Mouse (Mus musculus) induced T-regulatory cell, adult 2 months (primary cell): ENCODE results near the gene Slf1.
"Not testable (repeated sequence)": the region's sequence is repeated elsewhere in the genome, so short reads cannot be mapped to it uniquely, and the experiment has no call there.

Experiments used
- DNase-seq: peaks from one replicate; pipeline ENCODE4 v3.0.0-alpha.2; 2012; ENCODE audit warnings: low read depth

The Slf1 gene

DNA sequence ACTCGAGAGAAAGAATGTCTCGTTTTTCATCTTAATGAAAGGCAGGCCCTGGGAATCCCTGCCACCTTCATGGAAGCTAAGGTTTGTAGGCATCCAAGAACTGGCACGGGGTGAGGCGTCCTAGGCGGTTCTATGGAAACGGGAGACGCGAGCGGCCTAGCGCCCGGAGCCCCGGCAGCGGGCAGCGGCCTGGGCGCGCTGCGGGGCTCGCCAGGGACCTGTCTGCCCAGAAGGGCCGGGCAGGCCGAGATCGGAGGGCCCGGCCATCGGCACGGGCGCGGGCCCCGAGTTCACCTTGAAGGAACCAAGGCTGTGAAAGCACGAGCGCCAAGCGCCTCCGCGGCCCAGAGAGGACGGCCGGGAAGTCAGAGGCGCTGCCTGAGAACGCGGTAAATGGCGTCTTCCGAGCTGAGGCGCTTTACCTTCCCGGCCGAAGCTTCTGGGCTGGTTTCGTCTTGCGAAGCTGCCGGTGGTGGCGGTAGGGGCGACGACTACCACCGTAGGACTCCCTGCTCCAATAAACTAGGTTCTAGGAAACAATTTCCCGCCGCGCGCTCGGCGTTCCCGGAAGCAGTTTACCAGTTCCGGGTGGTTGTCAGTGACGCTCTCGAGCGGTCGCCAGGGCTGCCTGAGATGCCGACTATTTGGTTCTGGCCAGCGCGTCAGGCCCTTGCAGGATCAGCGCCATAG lies at the start of gene Slf1, which contains the start of gene 2210408I21Rik:
Gene Slf1, minus strand, starts transcription at position 543 of the 690 bp plus-strand sequence.
Gene 2210408I21Rik, plus strand, starts transcription at position 610 of the 690 bp plus-strand sequence.
- peak; percentile 89 for DNase-seq

DNA sequence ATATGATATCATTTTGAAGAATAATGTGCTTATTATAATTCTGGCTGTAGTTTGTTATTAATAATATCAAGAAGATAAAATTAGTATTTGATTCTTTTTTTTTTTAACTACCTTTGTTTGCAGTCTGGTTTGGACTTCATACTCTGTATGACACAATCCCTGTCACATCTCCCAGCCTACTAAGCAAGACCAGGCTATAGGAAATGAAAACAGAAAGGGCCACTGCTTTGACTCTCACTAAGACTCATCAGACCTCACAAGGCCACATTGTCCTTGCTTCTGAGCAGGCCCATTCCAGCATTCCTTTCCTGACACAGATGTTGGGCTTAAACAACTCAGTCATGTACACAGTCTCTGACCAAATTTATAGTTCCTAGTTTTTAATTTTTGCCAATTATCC lies 42.7 kb upstream of the Slf1 start:
- no peak for DNase-seq

DNA sequence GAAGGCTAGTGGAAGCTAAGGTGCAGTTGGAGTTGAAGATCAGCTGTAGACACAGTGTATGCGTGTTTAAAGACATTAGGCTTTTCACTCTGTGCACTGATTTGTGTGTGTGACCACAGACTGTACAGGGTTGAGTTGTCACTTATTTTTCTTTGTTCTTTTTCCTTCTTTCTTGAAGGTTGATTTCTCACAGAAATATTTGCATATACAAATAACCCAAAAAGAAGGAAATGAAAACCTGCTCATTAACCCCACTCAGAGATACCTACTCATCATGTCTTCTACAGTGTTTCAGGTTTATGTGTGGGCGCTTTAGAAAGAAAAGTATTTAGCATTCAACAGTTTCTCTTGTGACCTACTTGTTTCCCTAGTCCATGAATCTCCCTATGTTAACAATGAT lies 5.6 kb upstream of the Slf1 start:
- DNase-seq, result no peak

DNA sequence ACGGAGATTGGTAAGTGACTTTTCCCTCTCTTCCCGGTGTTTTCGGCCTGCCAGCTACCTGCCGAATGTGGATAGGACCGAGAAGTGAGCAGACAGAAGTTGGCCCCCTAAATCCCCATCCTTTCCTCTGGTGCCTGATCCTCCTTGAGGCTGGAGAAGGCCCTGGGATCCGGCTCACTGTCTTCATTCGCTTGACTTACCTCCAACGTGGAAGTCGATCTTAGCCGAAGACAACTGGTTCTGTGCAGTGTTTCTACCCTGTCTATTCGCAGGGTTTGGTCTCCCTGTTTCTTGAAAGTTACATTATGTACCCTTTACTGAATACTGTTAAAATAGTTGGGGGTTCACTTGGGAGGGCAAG lies 328 bp upstream of the Slf1 start:
- no peak for DNase-seq

DNA sequence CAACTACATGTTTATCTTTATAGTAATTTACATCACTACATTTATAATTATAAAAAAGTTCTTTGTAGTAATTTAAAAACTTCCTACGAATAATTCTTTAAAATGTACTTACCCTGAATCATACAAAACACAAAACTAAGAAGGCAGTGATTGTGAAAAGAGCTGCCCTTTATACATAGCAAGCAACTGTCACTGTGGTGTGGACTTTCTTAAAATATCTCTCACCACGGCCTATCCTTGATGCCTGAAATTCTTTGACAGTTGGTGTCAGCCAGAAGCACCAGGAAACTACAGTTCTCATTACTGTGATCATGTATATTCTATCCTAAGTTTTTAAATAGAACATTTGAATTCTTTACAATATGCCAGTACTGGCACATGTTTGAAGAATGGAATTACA lies 4.1 kb downstream of the Slf1 start:
- DNase-seq, result no peak

DNA sequence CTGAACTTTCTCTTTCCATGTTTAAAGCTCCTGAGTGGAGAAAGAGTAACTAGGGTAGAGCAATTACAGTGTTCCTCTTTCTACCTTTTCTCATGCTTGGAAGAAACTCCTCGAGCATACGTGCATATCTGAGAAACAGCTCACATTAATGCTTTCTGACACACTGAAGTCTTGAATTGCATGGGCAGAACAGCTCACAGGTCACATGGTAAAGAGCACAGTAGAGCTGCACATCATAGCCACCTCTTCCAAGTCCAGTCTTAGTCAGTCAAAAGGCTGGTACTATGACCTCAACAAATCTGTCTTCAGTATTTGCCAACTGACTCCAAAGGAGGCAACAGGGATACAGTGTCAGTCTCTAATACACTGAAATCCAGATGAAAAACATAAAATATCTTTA lies 7.0 kb downstream of the Slf1 start:
- no peak for DNase-seq

DNA sequence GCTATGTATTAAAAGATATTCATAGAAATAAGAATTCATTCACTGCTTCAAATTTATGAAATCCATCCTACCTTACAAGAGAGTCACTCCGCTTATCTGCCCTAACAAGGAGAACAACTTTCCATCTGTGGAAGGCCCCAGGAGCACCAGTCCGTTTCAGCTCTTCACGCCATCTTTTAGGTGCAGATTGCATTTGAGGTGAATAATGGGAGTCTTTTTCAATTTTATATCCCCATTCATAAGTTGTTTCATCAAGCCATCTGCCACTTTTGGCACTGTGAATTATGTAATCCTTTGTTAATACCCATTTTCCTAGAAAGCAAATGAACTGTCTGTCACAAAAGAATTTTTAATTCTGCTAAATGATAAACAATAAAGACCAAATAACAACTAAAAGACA lies 10.1 kb downstream of the Slf1 start:
- no peak for DNase-seq

DNA sequence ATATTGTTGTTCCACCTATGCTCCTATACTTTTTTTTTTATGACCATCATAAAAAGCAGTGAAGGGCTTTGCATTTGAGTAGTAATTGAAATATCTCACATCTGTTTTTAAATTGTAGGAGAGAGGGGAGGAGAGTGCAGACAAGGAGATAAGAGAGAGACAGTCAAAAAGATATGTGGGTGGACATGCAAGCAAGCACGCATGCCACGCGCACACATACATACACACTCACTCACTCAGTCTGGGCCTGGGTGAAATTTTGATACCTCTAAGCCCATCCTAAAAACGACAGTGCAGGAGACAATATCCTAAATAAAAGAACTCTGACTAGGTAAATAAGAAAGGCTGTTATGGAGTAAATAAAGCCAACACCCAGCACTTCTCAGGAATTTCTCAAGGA lies 16.6 kb downstream of the Slf1 start:
- no peak for DNase-seq

DNA sequence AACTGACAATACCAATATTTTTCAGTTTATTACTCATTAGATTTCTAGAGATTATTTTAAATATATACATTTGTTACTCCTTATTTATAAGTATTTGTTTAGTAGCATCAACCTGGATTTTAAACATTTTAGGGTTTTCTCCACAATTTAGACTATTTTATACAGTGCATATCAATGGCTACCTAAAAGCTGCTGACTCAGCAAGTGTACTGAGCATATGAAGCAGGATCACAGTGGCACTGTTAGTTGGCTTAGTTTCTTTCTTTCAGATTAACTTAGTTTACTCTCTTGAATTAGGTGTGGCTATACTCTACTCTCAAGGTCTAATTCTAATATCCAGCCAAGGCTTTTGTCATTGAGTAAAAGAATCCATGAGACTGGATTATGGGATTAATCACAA lies 27.5 kb downstream of the Slf1 start:
- DNase-seq, result no peak

DNA sequence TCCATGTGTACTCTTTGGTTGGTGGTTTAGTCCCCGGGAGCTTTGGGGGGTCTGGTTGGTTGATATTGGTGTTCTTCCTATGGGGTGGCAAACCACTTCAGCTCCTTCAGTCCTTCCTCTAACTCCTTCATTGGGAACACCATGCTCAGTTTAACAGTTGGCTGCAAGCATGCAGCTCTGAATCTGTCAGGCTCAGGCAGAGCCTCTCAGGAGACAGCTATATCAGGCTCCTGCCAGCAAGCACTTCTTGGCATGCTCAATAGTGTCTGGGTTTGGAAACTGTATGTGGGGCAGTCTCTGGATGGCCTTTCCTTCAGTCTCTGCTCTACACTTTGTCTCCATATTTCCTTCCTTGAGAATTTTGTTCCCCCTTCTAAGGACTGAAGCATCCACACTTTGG lies 42.4 kb downstream of the Slf1 start:
- not testable (repeated sequence) for DNase-seq

DNA sequence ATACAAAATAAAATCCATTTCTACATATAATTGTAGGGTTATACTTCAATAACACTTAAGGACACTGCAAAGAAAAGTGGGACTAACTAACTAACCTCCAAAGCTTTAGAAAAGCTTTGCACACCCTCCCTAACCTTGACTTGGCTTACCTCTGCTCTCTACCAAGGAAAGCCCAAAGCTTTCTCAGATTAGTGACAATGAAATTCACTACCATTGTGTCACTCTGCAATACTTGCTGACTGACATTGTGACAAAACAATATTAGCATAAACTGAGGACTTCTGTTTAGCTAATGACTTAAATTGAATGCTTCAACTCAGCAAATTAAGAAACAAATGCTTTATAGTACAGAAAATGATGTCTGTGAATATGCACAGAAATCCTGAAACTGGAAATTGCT lies 63.2 kb downstream of the Slf1 start:
- DNase-seq, result no peak

DNA sequence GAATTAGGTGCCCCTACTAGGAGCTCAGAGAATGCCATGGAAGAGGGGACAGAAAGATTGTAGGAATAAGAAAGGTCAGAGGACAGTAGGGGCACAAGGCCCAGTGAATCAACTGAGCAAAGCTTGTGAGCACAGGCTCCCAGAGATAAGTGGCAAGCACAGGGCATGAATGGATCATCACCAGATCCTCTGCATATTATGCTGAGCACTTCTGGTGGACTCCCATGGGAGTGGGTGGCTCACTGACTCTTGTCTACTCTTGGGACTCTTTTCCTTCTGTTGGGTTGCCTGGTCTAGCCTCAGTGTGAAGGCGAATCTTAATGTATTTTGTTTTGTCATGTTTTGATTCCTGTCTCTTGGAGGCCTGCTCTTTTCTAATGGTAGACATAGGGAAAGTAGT lies 66.4 kb downstream of the Slf1 start:
- DNase-seq, result no peak

DNA sequence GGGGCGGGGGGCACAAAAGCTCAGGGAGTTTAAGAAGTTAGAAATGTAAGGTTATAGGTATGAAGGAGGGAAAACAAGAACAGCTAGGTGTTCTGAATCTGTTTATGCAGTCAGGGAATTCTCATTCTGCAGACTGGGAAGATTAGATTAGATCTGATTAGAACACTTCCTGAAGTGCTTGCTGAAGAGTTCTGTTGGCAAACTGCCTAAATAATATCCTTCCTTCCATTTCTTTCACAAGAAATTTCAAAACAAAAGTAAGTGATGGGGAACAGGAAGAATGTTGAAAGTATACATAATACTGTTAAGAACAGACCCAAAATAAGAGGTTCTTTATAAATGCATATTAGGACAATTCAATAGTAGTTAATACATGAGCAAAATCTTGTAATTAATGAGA lies 72.1 kb downstream of the Slf1 start:
- no peak for DNase-seq

DNA sequence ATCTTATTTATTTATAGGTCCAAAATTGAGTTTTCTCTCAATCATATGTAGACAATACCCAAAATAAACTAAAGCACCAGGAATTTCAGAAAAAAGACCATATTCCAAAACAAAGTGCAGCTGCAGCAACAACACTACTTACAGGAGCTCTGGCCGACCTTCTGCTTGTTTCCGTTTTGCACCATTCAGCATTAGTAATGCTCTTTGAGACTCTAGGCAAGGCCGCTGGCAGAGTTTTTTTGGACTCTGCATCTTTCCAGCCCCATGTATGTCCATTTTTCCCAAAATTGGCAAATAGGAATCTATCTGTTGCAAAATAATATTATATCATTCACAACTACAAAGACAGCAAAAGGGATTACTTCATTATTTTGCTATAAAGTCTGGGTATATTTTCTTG lies 85.5 kb downstream of the Slf1 start:
- no peak for DNase-seq

DNA sequence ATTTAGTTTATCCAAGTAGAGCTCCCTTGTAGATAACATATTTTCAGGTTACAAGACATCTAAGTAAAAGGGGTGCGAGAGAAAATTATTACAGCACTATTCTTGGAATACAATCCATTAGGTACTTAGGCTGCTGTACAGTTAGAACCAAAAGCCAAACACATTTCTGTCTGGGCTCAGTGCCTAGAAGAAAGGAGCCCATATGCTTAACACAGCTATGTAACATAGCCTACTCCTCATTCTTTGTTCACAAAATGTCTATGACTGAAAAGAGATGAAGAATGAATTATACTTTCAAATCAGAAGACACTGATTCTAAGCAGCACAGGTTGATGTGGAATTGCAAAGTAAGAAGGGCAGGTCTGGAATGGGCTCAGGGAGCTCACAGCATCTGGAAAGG lies 86.8 kb downstream of the Slf1 start:
- no peak for DNase-seq

DNA sequence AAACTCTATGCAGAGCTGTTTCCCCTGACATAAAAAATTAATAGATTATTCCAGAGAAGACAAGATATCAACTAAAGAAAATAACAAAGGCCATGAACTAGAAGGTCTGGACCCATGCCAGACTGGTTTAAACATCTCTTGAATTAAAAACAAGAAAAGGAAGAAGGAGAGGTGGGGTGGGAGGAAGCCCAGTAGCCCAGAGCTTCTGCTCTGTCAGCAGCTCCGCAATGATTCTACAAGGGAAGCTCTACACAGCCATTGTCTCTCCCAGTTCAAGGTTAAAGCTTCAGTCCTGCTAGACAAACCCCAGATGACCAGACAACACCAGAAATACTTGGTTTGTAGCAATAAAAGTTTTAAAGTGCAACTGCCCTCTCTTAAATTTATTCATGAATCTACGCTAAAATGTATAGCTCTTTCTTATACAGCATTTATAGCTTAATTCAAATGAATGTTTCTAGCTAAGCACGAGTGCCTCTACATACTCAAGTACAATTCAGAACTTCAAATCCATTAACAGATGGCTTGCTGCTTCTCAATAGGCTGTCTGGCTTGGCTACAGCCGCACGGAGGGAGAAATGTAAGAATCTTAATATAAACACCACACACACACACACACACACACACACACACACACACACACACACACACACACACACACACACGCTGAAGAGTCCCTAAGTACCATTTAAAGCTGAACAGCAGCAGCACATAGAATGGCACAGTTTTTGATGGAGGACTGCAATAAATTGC lies 87.9 kb downstream of the Slf1 start:
- DNase-seq, result no peak

DNA sequence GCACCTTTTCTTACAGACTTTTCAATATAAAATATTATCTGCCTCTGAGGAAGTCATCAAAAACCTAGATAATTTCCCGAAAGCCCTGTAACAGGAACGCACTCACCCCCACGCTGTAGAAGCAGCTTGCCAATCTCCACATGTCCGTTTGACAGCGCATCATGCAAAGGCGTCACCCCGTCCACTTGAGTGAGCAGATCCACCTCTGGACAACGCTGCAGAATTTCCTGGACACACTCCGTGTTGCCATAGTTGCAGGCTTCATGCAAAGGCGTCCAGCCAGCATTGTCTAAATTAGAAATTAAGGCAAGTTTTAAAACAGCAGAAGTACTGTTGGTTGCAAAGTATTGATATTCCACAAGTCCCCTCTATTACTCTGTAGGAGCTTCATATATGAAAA lies 88.9 kb downstream of the Slf1 start:
- DNase-seq, result no peak

DNA sequence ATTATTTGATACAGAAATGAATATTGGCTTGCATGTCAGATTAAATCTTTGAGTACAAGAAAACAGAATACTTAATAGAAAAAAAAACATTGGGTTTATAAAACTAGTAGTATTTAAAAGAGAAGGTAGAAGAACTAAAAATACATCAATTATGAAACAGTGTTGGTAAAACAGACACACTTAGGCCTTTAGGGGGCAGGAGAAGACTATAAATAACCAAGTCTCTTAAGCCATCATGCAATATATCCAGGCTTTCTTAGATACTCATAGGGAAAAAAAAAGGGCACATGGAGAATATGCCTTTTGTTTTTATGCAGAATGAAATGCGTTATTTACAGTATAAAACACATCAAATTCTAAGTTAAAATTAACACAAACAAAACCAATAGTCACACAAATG lies 89.9 kb downstream of the Slf1 start:
- peak; percentile 38 for DNase-seq

DNA sequence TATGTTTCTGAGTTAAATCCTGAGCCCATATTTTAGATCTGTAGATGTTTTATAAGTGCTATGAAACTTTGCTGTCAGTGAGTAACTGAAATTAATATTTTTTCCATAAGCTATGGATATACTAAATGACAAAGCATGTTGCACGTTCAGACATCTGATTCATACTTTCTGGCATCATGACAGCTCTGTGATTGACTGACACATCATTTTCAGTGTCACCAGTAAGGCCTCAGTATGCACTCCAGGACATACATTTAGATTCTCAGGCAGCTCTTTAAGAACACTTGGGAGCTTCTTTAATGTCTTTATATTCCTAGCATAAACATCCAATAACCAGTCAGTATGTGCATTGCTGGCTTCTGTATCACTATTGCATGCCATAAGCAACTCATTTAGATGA lies 91.9 kb downstream of the Slf1 start:
- no peak for DNase-seq

DNA sequence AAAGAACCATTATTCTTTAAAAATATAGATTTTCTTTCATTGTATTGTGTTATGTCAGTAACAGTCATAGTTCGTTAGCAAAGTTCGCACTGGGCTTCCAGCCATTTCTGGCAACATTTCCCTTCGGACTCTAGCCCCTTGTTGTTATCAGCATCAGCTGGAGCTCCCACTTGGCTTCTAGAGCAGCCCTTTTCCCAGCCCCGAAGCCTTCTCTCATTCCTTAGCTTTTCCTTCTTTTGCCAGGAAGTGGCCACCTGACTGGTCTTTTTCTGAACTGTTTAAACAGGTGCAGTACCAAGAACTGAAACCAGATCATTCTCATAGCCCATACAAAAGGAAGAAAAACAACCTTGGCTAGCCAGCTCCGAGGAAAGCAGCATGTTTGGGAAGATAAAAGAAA lies 105.7 kb downstream of the Slf1 start:
- no peak for DNase-seq

DNA sequence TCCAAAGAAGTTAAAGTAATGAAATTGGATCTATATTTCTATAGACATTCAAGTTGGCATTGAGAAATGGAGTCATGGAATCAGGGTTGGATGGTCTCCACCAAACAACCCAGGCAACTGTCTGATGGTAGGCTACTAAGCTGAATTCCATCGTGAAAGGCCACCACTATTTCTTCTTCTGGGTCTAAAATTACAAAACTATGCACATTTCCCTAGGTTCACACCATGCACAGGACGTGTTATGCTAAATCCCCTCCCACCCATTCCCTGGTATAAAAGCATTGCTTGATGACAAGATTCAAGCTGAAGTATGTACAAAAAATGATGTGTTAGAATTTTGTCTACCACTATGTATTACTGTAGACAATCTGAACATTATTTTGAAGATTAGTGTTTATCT lies 116.4 kb downstream of the Slf1 start:
- no peak for DNase-seq

DNA sequence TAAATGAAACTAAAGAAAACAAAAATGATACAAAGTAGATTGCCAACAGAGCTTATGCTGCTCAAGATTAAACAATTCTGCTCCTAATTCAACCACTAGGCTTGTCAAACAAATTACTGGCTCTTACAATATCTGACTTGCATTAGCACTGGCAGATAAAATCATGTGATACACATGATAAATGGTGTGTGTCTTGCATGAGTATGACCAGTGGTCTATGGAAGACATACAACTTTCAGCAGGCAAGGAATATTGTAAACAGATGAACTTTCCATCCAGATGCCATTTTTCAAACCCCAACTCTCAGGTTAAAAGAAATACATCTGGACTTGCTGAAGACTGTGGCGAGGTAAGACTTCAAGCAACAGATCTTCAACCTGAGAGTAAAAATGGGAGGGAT lies 131.6 kb downstream of the Slf1 start:
- DNase-seq, result no peak

DNA sequence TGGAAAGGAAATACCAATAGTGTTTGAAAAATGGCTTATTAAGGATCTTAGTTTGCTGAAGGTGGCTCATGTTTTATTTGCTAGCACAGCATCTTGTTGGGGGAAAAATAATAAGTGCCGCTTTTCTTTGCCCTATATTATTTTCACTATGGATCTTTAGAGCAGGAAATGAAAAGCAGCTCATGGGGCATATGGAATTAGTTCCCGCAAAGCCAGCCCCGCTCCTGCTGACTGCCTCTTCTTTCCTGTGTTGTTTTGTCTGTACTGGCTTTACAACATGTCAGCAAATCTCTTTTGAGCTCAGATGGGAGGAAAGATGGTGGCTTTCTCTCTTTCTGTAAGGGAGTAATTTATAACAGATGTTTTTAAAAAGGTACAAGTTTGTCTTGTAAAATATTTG lies 132.6 kb downstream of the Slf1 start:
- no peak for DNase-seq
